Mouse (Mus musculus) mouse trophoblast stem cell (cell line): ENCODE results near the gene Hoxd10.

Experiments
- in situ Hi-C, 2 experiments: fragments of 300-500 bp; cut with MseI, MboI; formaldehyde crosslinking; loops; 2 replicates in 1 of 2; 3 replicates in 1 of 2; pipeline ENCODE4 v1.15.1; 2025

Hoxd10 gene

DNA sequence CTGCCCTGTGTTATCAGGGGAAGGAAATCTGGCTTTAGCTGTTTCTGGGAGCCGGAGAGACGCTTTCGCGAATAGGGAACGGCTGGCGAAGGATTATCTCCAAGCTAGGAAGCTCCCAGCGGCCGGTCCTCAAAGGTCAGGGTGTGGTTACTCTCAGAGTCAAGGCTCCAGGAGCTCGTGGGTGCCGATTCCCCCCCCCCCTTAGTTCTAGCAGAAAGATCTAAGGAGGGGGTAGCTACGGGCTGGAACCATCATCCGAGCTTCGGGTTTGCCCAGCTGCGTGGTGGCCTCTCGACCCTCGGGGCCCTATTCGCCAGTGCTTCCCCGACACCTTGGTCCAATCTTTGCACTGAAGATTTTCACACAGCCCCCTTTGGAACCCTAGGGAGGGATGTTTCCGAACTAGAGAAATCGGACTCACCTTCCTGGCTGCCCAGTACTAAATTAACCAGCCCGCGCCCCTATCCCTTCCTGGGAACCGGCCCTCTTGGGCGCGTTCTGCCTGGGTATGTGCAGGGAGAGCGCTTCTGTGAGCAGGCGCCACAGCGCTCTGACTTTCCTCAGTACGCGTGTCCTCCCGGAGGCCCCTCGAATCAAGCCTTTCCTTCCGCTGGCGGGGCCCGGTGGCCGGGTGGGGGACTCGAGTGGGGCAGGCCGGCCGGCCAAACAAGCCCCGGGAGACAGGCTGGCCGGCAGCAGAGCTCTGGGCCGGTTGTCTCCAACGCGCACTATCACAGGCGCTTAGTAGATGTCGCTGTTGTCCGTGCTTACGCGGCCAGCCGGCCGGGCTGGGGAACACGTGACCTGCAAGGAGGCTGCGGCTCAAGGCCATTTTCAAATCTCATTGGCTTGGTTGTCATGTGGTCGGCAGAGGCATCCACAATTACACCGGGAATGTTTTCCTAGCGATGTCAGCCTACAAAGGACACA, at the start of gene Hoxd10:
Gene Hoxd10, plus strand, starts transcription at position 903 of the 930 bp plus-strand sequence.
- in situ Hi-C loops: loop anchor here in 1 of 2 experiments (10.0 kb wide), 1 partner anchor 614 kb away; no protein-coding TSS in a partner anchor

DNA sequence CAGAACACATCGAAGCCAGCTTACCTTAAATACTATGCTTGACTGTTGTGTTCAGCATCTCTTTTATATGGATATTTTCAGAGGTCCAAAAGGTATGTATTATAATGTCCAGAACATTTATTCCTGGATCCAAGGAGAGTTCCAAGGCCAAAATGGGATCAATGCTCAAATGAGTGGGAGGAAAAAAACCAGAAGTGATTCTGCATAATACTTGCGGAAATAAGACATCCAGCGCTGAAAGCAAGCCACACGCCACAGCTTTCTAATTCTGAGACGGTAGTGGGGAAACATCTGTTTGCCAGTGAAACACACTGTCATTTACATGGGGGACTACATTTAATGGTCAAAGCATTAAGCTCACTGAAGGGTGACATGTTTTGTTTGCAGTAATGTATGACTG, 49.3 kb upstream of the Hoxd10 start:
- in situ Hi-C loops: no loop called here

DNA sequence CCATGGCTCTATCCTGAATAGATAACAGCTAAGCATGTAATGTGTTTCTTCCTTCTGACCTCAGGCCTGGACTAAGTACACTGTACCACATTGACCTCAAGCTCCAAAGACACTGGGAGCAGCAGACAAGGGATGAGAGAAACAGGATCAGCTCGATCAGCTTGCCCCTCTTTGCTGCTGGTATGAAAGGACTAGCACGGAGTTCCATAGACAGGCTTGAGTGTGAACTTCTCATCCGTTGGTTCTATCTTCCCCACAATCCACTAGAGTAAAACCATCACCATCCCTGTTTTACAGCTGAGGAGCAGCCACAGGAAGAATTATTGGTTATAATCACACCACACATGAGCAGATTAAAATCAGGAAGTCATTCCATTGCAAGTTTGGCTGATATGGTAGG, 46.1 kb upstream of the Hoxd10 start:
- in situ Hi-C loops: no loop called here

DNA sequence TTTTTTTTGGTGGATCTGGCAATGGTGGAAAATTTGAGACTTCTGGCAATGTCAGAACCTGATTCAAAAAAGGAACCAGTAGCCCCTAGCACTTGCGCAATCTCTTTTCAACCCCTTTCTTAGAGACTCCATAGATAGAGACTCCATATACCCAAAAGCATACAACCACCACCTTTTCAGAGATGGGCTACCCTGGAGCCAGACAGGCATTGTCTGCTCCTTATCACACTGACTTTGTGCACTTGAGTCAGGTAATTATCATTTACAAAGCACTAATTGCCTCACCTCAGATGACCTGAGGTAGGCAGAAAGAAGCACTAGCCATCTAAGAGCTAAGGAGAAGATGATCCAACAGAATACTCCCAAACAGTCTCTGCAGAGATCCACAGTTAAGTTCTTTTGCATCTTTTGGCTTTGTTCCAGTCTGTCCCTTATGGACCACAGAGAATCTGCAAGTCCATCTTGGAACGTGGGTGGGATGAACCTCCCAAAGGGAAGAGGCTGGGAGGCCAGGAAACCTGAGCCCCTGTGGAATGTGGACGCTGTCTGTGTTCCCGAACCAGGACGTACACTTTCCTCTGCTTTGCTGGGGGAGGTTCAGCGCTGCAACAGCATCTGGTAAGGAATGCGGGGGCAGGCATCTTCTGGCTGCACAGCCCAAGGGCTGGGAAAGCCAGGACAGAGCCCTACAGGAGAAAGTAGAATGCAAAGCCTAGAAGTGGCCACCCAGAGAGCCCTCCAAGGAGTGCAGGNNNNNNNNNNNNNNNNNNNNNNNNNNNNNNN, 44.5 kb upstream of the Hoxd10 start:
- in situ Hi-C loops: no loop called here

DNA sequence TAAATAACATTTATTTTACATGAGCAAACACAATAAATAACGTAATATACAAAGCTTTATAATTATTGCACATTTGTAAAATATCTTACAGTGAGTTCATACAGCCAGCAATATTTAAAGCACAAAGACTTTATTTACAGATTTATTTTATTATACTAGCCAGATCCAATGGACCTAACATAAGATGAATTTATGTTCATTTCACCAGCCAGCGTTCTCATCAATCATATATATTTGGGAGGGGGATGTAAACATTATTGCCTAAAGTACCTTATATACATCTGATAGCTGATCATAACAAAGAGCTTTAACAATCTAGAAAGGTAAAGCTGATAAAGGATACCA, 38.8 kb upstream of the Hoxd10 start:
- in situ Hi-C loops: loop anchor here (10.0 kb wide), 1 partner anchor 588 kb away; no protein-coding TSS in a partner anchor

DNA sequence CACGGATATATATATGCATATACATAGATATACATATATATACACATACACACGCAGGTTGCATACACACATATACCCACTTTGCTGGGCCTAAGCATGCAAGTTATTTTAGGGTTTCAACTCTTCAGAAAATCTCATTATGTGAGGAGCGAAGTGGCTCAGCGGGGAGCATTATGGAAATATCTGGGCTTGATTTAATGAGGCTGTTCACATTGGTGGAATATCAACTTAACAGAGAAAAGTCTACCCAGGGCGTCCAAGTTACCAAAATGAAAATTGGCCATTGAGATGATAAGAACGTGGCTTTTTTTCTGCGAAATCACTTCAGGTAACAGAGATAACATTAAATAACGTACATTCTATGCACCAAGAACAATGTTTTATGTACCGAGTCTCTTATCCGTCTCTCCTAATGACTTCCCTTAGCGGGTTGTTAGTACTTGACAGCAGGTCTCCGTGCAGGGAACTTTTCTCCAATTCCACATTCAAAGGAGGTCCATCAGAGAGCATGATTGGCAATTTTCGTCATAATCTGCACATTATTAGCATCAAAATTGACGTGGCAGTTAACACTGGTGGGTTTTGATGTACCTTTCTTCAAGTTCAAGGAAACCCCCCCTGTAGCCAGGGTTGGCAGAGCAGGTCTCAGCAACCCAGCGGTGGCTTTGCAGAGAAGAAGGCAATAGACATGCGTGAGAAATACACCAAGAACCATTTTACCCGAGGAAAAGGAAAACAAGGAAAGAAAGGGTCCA, 37.8 kb upstream of the Hoxd10 start:
- in situ Hi-C loops: loop anchor here (10.0 kb wide), 1 partner anchor 589 kb away; no protein-coding TSS in a partner anchor

DNA sequence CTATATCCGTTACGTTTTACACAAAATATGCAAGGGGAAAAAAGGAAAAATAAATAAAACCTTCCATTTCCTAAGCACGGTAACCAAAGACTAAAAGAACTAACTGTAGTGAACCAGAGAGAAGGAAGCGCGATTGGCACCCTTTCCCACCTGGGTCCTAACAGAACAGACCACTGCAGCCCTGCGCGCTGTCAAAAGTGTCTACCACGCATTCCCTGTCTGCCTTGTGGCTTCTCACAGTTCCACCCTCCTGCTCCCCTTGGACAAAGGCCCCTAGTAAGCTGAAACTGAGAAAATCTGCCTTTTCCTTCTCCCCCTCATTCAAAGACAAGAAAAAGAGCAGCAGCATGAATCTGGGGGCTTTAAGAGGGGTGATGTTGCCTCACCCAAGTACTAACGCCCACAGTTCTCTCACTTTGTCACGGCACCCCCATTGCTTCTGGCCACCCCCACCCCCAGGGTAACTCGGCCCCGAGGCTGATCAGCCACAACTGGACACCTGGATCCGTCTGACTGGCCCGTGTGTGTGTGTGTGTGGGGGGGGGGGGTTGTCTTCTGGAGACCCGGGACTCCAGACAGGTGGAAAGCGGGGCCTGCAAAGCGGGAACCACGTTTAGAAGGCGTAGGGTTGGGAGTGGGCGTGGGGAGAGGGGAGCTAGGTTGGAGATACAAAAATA, 36.8 kb upstream of the Hoxd10 start:
- in situ Hi-C loops: loop anchor here (10.0 kb wide), 1 partner anchor 590 kb away; no protein-coding TSS in a partner anchor

DNA sequence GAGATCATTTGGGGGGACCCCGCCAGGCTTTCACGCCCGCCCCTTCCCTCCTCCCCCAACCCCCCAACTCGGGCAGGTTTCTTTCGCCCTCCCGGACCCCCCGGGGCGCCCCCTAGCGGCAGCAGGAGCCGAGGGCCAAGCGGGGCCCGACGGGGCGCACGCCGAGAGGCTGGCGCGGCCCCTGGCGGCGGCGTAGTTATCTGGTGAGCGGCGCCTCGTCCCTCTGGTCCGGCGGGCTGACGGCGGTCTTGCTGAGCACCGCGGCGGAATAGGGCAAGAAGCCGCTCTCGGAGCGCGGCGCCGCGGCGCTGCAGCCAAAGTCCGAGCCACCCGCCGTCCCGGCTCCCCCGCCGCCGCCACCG, 36.3 kb upstream of the Hoxd10 start:
- in situ Hi-C loops: loop anchor here (10.0 kb wide), 1 partner anchor 591 kb away; no protein-coding TSS in a partner anchor

DNA sequence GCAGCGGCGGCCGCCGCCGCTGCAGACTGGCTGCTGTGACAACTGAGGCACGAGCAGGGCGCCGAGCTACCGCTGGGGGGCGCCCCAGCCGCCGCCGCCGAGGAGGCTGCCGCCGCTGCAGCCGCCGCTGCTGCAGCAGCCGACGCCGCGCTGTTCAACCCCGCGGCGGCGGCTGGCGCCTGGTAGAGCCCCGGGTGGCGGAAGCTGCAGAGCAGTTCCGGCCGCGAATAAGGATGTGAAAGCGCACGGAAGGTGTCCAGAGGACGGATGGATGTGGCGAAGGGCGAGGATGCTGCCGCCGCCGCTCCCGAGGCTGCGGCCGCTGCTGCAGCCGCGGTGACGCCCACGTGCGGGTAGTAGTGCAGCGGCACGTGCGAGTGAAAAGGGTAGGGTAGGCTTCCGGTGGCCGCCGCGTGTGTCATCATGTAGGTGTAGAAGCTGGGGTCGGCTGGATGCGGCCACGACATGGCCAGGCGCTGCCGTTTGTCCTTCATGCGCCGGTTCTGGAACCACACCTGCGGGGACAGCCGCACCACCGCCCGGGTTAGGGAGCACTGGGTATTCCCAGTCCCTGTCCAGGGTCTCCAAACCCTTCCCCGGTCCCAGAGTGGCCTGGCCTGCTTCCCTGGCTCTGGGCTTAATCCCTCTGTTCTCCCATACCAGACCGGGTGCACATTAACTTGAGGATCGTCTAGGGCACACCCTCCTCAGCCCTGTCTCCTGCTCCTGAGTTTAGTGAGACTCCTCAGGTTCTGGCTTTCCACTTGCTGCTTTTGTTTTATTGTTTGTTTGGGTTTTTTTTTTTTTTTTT, 35.7 kb upstream of the Hoxd10 start:
- in situ Hi-C loops: loop anchor here (10.0 kb wide), 1 partner anchor 591 kb away; no protein-coding TSS in a partner anchor

DNA sequence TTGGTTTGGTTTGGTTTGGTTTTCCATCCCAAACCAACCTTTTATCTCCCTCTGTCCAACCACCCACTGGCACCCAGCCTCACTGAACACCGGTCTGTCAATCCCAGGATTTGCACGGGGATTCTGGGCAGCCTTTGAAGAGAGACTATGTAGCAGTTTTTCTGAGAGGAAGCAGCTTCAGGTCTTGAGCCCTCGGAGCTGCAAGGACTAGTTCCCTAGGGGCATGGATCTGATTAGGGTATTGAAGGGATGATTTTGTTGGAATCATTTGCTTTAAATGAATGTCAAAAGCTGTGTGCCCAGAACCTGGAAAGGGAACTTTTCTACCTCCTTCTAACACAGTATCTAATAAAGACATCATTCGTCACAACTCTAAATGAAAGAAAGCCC, 35.1 kb upstream of the Hoxd10 start:
- in situ Hi-C loops: loop anchor here (10.0 kb wide), 1 partner anchor 592 kb away; no protein-coding TSS in a partner anchor

DNA sequence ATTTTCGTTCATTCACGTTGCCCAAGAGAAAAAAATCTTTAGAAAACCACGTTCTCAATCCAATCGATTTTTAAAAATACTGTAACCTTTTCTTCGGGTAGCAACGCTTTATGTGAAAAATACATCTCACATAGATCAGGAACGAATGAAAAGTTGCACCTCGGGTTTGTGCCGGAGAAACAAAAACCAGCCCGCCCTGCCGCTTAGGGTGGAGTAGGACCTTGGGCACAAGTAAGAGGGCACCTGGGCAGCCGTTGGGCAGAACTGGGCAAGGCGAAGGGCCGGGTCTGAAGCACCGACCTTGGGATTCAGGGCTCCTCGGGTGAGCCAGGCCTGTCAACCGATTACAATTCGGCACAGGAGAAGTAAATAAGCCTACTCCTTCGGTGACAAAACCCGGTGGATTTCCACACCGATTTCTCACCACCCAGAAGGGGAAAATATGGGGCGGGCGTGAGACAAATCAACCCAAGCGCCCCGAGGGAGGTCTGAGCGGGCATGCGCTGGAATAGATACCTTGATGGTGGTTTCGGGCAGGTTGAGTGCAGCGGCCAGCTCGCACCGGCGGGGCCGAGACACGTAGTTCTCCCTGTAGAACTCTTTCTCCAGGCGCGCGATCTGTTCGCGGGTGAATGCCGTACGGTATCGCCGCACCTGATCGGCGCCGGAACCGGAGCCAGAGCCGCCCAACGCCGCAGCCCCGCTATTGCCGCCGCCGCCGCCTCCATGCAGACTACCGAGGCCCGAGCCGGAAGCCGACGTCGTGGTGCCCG, 34.3 kb upstream of the Hoxd10 start:
- in situ Hi-C loops: loop anchor here (10.0 kb wide), 1 partner anchor 593 kb away; no protein-coding TSS in a partner anchor

DNA sequence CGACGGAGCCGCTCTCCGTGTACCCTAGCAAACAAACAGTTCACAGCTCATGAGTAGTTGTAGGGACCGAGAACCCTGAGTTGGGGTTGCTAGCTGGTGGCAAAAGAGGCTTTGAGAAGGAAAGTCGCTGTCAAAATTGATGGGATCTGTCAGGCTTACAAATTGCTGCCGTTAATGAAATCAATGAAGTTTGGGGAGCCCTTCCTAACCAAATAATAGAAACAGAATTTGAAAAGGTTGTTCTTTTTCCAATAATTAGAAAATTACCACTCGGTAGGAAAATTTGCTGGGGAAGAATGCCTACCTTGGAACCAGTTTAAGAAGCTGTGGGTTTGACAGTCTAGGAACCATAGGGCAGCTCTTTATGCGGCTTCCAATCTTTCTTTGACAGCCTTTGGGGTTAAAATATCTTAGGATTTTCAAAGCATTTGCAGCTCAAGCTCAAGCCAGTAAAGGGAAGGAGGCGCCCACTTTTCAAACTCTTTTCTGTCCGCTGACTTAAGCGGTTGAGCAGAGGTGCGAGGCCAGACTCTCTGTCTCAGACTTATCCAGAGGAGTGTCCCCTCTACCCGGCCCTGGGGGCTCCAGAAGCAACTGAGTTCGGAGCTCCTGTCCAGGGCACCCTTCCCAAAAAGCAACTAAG, 33.6 kb upstream of the Hoxd10 start:
- in situ Hi-C loops: loop anchor here (10.0 kb wide), 1 partner anchor 593 kb away; no protein-coding TSS in a partner anchor

DNA sequence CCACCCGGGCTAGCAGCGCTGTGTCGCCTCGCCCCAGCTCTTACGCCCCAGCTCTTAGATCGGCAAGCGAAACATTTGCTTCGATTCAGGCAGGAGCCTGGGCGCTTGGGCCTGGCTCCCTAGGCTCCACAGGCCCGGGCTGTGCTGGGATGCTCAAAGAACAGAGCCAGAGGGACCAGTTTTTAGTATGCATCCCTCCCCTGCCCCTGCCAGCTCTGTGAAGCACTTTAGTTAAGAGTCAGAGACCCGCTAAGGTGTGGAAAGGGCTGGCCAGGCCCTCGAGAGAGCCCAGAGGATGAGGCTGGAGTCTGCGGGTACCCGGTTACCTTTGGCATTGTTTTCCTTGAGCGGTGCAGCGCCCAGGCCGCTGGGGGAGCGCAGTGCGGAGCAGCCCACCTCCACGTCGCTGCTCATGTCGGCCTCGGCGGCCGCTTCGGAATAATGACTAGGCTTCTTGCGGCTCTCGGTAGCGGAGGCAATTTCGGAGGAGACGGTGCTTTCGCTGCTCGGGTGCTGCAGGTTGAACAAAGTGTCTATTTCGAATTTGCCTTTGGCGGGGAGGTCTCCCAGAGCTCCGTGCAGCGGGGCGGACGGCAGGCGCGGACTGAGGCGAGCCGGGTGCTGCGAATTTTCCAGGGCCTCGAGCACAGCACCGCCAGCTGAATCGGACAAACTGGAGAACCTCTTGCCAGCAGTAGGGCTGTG, 32.9 kb upstream of the Hoxd10 start:
- in situ Hi-C loops: loop anchor here (10.0 kb wide), 1 partner anchor 594 kb away; no protein-coding TSS in a partner anchor

DNA sequence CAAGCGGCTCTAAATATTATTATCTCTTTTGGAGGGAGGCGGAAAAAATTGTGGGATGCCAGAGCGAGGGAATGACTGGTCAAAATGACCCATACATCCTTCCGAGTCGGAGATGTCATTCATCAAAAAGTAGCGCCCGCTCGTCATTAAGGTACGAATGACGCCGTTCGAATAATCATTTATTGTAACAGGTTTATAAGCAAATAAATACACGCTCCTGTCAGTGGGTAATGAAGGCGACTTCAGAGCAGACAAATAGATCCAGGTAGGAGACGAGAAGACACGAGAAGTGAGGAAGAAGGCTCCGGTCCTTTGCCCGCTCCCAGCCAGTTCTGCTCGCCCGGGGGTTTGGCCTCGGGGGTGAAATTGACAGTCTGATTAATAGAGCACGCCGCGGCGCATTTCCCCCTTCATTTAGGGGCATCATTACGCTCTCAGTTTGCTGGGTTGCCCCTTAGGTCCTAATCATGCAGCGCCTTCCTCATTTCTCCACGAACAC, 32.2 kb upstream of the Hoxd10 start, which contains the start of gene Evx2:
Gene Evx2, minus strand, starts transcription at position 51 of the 499 bp plus-strand sequence.
- in situ Hi-C loops: loop anchor here (10.0 kb wide), 3 partner anchors 355 to 595 kb away; no protein-coding TSS in a partner anchor

DNA sequence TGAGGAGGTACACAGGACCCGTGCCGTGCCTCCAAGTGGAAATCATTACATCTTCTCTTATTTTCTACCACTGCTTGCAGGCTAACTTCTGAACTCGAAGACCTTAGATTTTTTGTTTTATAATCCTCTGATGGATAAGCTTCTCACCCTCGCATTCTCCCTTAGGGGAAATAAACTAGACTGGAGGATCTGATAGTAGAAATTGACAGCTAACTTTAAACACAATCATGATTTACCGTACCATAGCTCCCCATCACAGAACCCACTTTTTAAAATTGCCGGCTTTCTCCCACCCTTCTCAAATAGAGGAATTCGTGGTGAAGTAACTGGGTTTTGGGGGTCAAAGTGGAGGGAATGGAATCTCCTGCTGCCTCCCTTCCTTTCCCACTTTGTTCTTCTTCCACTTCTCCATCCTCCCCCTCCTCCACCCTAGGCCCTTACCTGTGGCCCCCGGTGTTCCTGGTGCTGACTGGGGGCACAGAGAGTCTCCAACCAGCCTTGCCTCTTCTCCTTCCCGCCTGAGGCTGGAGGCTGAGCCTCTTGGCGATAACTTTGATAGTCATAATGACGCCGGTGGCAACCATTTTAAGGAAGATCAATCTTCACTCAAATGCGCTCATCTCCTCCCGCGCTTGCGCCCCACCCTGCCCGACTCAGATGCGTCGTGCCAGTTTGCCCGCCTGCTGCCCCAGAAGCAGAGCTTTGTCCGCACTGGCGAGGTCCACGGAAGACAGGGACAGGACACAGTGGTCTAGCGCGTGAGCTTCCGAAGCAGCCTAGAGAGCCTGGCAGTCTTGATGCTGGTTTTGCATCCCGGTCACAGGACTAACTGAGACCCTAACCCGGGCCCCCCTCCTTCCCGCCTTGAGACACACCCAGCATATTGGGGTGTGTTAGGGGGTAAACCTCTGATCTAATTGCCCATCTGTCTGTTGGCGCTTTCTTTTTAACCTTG, 31.0 kb upstream of the Hoxd10 start:
- in situ Hi-C loops: loop anchor here (10.0 kb wide), 2 partner anchors 356 to 366 kb away; no protein-coding TSS in a partner anchor

DNA sequence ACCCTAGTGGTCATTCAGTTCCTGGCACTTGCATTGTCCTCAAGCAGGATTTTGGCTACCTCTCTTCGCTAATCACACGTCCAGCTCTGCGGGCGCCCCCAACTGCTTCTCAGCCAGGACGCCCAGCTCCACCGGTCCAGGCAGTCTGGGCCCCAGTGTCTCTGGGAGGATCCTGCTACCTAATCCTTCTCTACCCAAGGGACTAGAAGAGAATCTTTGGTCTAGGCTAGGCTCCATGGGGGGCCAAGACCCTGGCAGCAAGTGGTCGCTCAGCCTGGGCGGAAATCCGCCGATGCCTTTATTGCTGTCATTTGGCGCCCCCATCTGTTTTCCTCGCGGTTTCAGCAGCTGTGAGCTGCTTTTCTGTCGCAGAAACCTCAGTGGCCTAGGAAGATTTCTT, 30.0 kb upstream of the Hoxd10 start:
- in situ Hi-C loops: loop anchor here (10.0 kb wide), 2 partner anchors 357 to 367 kb away; no protein-coding TSS in a partner anchor
